Mouse (Mus musculus) lung, adult 2 months (tissue): ENCODE measurements around the gene Tmem102.

Experiments
- CTCF ChIP-seq: fragments of 200-500 bp; IDR thresholded peaks from 2 replicates; pipeline ENCODE4 v1.5.1; 2011; ENCODE audit warnings: mild to moderate bottlenecking, low read length, control low read depth; ENCODE audit not compliant: insufficient read depth
- POLR2A ChIP-seq: fragments of 200-500 bp; IDR thresholded peaks from 2 replicates; pipeline ENCODE4 v1.6.1; 2011; ENCODE audit warnings: low read depth, mild to moderate bottlenecking, control low read depth, low read length, borderline replicate concordance; ENCODE audit errors: extremely low read depth

DNA sequence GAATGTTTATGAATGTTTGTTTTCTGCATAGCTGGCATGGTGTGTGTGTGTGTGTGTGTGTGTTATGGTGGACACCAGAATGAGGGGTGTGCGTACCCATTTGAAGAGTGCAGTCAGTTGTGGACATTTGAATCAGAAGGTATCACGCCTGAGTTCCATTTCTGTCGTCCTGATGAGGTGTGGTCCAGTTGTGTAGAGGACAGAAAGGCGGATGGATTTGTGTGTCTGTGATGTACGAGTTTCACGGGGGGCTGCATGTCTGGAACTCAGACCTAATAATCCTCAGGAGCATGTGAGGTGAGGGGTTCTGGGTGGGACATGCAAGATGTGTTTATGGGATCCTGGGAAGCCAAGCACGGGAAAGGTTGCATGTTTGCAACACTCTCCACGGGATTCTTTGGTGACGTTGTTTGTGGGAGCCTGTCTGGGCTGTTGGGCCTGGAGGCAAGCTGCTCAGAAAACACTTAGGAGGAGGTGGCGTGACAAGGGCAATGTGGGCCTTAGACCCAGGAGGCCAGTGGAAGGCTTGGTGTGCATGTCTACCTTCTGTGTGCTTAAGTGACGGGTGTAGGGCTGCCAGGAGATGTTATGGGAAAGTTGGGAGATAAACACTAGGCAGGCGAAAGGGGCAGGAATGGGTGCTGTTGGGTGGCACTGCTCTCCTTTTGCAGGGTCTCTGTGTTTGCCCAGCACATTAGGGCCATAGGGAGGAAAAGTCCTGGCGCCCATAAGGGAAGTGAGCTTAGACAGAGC lies 38.4 kb downstream of the Tmem102 start:
- TF ChIP-seq POLR2A (peak; percentile 33; the same call in 1 of the 2 replicates), CTCF (no peak)
